Mouse (Mus musculus): ENCODE results near the gene Mta3. TPM values are rescaled to one million over a fixed set of nuclear protein-coding genes. Genes with fewer than 3 reads are reported as not detected.

The Mta3 gene
- polyA plus RNA-seq, 1 experiment from 2014 or later: 29.8 TPM

DNA sequence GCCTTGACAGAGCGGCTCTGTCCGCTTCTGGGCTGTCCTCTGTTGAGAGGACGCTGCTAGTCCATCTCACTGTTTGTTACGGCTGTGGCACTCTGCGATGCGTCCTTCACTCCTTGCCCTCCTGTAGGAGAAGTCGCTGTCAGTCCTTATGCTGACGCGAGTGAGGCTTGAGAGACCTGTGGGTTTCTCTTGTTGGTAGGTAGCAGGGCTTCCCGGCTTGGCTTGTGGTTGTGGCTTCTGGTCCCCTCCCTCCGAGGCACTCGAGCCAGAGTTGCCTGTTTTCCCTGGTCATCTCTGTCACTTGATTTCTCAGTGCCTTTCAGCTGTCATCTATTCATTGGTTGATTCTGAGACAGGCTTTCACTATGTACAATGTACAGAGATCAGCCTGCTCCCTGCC, 14.5 kb downstream of the Mta3 start:
- Histone ChIP-seq H3K4me3 (ENCODE audit: low read depth, low read length) (no peak overlapping the region), H3K36me3 (ENCODE audit: control insufficient read depth, insufficient read depth) (peaks cover 21% of the 10 kb centered on the region), H3K27ac (ENCODE audit: low read depth, low read length) (no peak overlapping the region), H3K9me3 (ENCODE audit: control insufficient read depth) (no peaks in the 10 kb centered on the region), H3K9ac (ENCODE audit: low read depth, low read length) (no peak overlapping the region), H3K27me3 (replicated peaks; ENCODE audit: control insufficient read depth, insufficient read depth, low read length) (no peaks in the 10 kb centered on the region), H3K4me2 (replicated peaks; ENCODE audit: low read depth) (no peak overlapping the region), H3K4me1 (replicated peaks; ENCODE audit: control insufficient read depth, insufficient read depth, low read length) (no peaks in the 10 kb centered on the region)
- no peak for TF ChIP-seq CTCF (IDR thresholded peaks at IDR 0.05; ENCODE audit: low read depth)
- 86% methylated on average over 12 of the region's 12 CpGs for WGBS
- no peak for ATAC-seq

DNA sequence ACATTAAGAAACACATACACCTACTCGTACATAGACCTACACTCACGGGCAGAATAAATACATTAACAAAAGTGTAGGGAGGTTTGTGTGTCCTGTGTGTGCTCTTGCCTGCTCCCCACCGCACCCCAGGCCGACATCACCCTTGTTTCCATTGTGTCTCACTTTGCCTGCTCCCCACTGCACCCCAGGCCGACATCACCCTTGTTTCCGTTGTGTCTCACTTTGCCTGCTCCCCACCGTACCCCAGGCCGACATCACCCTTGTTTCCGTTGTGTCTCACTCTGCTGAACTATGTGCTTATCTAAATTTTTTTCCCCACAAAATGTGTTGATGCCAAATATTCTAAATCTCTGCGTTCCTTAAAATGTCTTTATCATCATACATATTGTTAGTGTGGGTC, 15.2 kb downstream of the Mta3 start:
- no peak for ATAC-seq
- Histone ChIP-seq H3K36me3 (ENCODE audit: control insufficient read depth, insufficient read depth) (peaks cover 16% of the 10 kb centered on the region), H3K4me2 (replicated peaks; ENCODE audit: low read depth) (no peak overlapping the region), H3K4me1 (replicated peaks; ENCODE audit: control insufficient read depth, insufficient read depth, low read length) (no peaks in the 10 kb centered on the region), H3K9ac (ENCODE audit: low read depth, low read length) (no peak overlapping the region), H3K27me3 (replicated peaks; ENCODE audit: control insufficient read depth, insufficient read depth, low read length) (no peaks in the 10 kb centered on the region), H3K27ac (ENCODE audit: low read depth, low read length) (no peak overlapping the region), H3K9me3 (ENCODE audit: control insufficient read depth) (no peaks in the 10 kb centered on the region), H3K4me3 (ENCODE audit: low read depth, low read length) (no peak overlapping the region)
- 91% methylated on average over 10 of the region's 10 CpGs for WGBS
- TF ChIP-seq CTCF (IDR thresholded peaks at IDR 0.05; ENCODE audit: low read depth): no peak

DNA sequence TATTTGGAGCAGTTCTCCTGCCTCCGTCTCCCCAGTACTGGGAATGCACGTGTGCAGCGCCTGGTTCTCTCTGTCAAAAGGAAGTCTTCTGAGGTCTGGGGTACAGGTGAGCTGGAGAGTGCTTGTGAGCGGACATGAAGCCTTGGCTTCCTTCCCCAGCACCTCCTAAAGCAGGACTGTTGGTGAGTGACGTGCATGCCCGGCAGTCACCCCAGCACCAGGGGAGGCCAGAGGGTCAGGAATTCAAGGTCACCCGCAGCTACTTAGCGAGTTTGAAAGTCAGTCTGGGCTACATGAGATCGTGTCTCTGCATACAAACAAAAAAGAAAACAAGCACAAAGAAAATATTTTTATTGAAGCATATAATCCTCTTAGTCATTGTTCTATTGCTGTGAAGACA, 17.1 kb downstream of the Mta3 start:
- Histone ChIP-seq H3K4me2 (replicated peaks; ENCODE audit: low read depth) (no peak overlapping the region), H3K9me3 (ENCODE audit: control insufficient read depth) (no peaks in the 10 kb centered on the region), H3K27me3 (replicated peaks; ENCODE audit: control insufficient read depth, insufficient read depth, low read length) (no peaks in the 10 kb centered on the region), H3K9ac (ENCODE audit: low read depth, low read length) (no peak overlapping the region), H3K36me3 (ENCODE audit: control insufficient read depth, insufficient read depth) (no peaks in the 10 kb centered on the region; the same call in 1 of the 2 replicates), H3K4me1 (replicated peaks; ENCODE audit: control insufficient read depth, insufficient read depth, low read length) (no peaks in the 10 kb centered on the region), H3K4me3 (ENCODE audit: low read depth, low read length) (no peak overlapping the region), H3K27ac (ENCODE audit: low read depth, low read length) (no peak overlapping the region)
- TF ChIP-seq CTCF (IDR thresholded peaks at IDR 0.05; ENCODE audit: low read depth): no peak
- no peak for ATAC-seq
- 80% methylated on average over 9 of the region's 9 CpGs for WGBS

DNA sequence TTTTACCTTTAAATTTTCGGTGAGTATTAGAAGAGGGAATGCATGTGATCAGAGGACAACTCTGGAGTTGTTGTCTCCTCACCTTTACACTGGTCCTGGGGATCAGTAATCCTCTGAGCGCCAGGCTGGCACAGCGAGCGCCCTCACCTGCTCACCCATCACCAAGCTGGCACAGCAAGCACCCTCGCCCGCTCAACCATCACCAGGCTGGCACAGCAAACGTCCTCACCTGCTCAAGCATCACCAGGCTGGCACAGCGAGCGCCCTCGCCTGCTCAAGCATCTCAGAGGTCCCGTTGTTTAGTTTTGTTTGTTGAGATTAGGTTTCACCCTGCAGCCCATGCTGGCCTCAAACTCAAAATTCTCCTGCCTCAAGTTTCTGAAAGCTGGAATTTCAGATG, 20.5 kb downstream of the Mta3 start:
- no peaks in the 10 kb centered on the region; the same call in 1 of the 2 replicates for H3K36me3 ChIP-seq (ENCODE audit: control insufficient read depth, insufficient read depth)
- 88% methylated on average over 11 of the region's 11 CpGs for WGBS
- H3K27ac ChIP-seq (ENCODE audit: low read depth, low read length): no peak overlapping the region
- H3K4me2 ChIP-seq (replicated peaks; ENCODE audit: low read depth): no peak overlapping the region
- no peak overlapping the region for H3K4me3 ChIP-seq (ENCODE audit: low read depth, low read length)
- no peaks in the 10 kb centered on the region for H3K27me3 ChIP-seq (replicated peaks; ENCODE audit: control insufficient read depth, insufficient read depth, low read length)
- H3K9ac ChIP-seq (ENCODE audit: low read depth, low read length): no peak overlapping the region
- ATAC-seq: no peak
- TF ChIP-seq CTCF (IDR thresholded peaks at IDR 0.05; ENCODE audit: low read depth): no peak
- H3K4me1 ChIP-seq (replicated peaks; ENCODE audit: control insufficient read depth, insufficient read depth, low read length): no peaks in the 10 kb centered on the region
- no peaks in the 10 kb centered on the region for H3K9me3 ChIP-seq (ENCODE audit: control insufficient read depth)

DNA sequence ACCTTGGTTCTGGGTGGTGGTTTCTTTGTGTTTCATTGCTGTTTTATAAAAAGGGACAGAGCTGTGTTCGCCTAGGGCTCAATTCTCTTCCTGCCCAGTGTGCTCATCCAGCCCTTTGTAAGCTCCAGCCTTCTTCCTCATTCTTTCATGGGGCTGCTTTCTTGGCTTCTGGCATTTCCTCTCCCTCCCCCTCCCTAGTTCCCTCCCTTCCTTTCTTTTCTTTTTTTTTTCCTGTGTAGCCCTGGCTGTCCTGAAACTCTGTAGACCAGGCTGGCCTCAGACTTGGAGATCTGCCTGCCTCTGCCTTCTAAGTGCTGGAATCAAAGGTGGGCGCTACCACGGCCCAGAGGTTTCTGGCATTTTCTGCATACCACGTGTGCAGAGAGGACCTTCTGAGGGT, 21.7 kb downstream of the Mta3 start:
- 93% methylated on average over 4 of the region's 4 CpGs for WGBS
- no peaks in the 10 kb centered on the region for H3K4me1 ChIP-seq (replicated peaks; ENCODE audit: control insufficient read depth, insufficient read depth, low read length)

DNA sequence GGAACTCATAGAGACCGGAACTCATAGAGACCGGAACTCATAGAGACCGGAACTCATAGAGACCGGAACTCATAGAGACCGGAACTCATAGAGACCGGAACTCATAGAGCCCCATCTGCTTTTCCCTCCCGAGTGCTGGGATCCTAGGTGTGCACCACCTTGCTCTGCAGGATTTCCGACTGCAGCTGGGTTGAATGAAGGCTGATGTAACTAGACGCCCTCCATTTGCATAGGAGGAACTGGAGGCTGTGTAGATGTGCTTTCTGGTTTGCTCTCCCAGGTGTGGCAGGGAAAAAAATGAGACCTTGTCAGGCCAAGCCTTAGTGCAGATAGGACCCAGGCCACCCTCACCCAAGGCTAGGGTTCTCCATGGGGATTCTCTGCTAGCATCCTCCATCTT, 23.1 kb downstream of the Mta3 start:
- H3K36me3 ChIP-seq (ENCODE audit: control insufficient read depth, insufficient read depth): no peaks in the 10 kb centered on the region; the same call in 1 of the 2 replicates
- no peaks in the 10 kb centered on the region for H3K9me3 ChIP-seq (ENCODE audit: control insufficient read depth)
- TF ChIP-seq CTCF (IDR thresholded peaks at IDR 0.05; ENCODE audit: low read depth): no peak
- ATAC-seq: no peak
- no peaks in the 10 kb centered on the region for H3K27me3 ChIP-seq (replicated peaks; ENCODE audit: control insufficient read depth, insufficient read depth, low read length)
- no peak overlapping the region for H3K27ac ChIP-seq (ENCODE audit: low read depth, low read length)
- no peak overlapping the region for H3K9ac ChIP-seq (ENCODE audit: low read depth, low read length)
- WGBS: 88% methylated on average over 9 of the region's 9 CpGs
- H3K4me1 ChIP-seq (replicated peaks; ENCODE audit: control insufficient read depth, insufficient read depth, low read length): no peaks in the 10 kb centered on the region
- H3K4me2 ChIP-seq (replicated peaks; ENCODE audit: low read depth): no peak overlapping the region
- H3K4me3 ChIP-seq (ENCODE audit: low read depth, low read length): no peak overlapping the region

More for the DNA sequence above, 21.7 kb downstream of the Mta3 start:
- no peak for TF ChIP-seq CTCF (IDR thresholded peaks at IDR 0.05; ENCODE audit: low read depth)
- H3K27ac ChIP-seq (ENCODE audit: low read depth, low read length): no peak overlapping the region
- H3K9me3 ChIP-seq (ENCODE audit: control insufficient read depth): no peaks in the 10 kb centered on the region
- H3K27me3 ChIP-seq (replicated peaks; ENCODE audit: control insufficient read depth, insufficient read depth, low read length): no peaks in the 10 kb centered on the region
- no peak overlapping the region for H3K4me3 ChIP-seq (ENCODE audit: low read depth, low read length)
- H3K36me3 ChIP-seq (ENCODE audit: control insufficient read depth, insufficient read depth): no peaks in the 10 kb centered on the region; the same call in 1 of the 2 replicates
- no peak overlapping the region for H3K9ac ChIP-seq (ENCODE audit: low read depth, low read length)
- H3K4me2 ChIP-seq (replicated peaks; ENCODE audit: low read depth): no peak overlapping the region
- no peak for ATAC-seq

DNA sequence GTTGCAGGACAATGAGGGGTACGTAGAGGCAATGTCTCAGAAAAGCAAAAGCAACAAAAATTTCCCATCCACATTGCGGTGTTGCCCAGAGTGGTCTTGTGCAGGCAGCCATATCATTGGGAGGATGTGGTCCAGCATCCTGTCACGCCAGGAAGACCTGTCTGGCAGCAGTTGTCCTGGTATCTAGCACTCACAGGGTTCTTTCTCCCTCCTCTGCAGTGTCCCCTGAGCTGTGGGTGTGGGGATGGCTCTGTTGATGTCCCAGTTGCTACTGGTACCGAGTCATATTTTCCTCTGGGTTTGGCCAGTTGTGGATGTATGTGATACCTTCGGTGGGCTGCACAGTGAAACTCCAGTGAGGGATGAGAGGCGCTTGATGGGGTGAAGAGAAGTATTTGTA, 24.2 kb downstream of the Mta3 start:
- no peak overlapping the region for H3K4me2 ChIP-seq (replicated peaks; ENCODE audit: low read depth)
- no peak for TF ChIP-seq CTCF (IDR thresholded peaks at IDR 0.05; ENCODE audit: low read depth)
- no peak overlapping the region for H3K4me3 ChIP-seq (ENCODE audit: low read depth, low read length)
- no peaks in the 10 kb centered on the region for H3K4me1 ChIP-seq (replicated peaks; ENCODE audit: control insufficient read depth, insufficient read depth, low read length)
- H3K9ac ChIP-seq (ENCODE audit: low read depth, low read length): no peak overlapping the region
- no peak for ATAC-seq
- WGBS: 94% methylated on average over 6 of the region's 6 CpGs
- H3K27me3 ChIP-seq (replicated peaks; ENCODE audit: control insufficient read depth, insufficient read depth, low read length): no peaks in the 10 kb centered on the region
- no peak overlapping the region for H3K27ac ChIP-seq (ENCODE audit: low read depth, low read length)
- no peaks in the 10 kb centered on the region; the same call in 1 of the 2 replicates for H3K36me3 ChIP-seq (ENCODE audit: control insufficient read depth, insufficient read depth)
- no peaks in the 10 kb centered on the region for H3K9me3 ChIP-seq (ENCODE audit: control insufficient read depth)

All from intestine, postnatal 0 days (tissue).